Mouse (Mus musculus): Measurements from ENCODE around the gene Pacsin2.

- TF ChIP-seq CTCF (IDR thresholded peaks at IDR 0.05; ENCODE audit: low read depth, low read length), result no peak
- TF ChIP-seq GATA1 (IDR thresholded peaks at IDR 0.05; ENCODE audit: borderline replicate concordance, low read length), result no peak
Measured at GRCm38 (mm10) chr15:83345898-83346529, 118.4 kb downstream of the Pacsin2 start.

Data from G1E (cell line).